Mouse (Mus musculus): ENCODE measurements around the gene Gramd1a. TPM values are rescaled to one million over a fixed set of nuclear protein-coding genes. Genes with fewer than 3 reads are reported as not detected.

Gramd1a gene
- polyA plus RNA-seq, 1 experiment from 2014 or later, result 97.4 TPM

- H3K4me2 ChIP-seq (replicated peaks), result no peak overlapping the region
- WGBS, result 87% methylated on average over 9 of the region's 9 CpGs
- no peak overlapping the region for H3K9ac ChIP-seq
Measured at GRCm38 (mm10) chr7:31086175-31086755, 69.4 kb downstream of the Gramd1a start.

DNA sequence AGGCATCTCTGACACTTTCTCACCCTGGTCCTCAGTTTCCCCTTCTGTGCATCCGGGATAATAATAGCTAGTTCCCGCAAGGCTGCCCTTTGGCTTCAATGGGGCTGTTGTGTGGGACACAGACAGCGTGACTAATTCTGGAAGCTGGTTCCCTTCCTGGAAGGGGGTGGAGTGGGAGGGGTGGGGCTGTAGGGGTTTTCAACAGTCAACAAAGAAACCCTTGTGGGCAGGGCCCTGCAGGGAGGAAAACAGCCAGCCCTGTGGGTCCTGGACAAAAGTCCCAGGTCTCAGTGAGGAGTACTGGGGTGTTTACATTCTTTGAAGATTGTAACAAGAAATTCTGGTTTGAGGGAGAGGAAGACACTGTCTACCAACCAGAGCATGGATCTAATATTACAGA lies 70.5 kb downstream of the Gramd1a start:
- Histone ChIP-seq H3K27ac (peak overlapping the region; percentile 72), H3K4me3 (no peak overlapping the region), H3K4me1 (peaks cover 26% of the 10 kb centered on the region; the same call in 1 of the 2 replicates), H3K36me3 (no peaks in the 10 kb centered on the region), H3K27me3 (no peaks in the 10 kb centered on the region), H3K9ac (no peak overlapping the region), H3K4me2 (replicated peaks) (no peak overlapping the region), H3K9me3 (no peaks in the 10 kb centered on the region)
- ATAC-seq (ENCODE audit: insufficient number of reproducible peaks, insufficient read depth, low FRiP score, low TSS enrichment), result no peak
- 21% methylated on average over 3 of the region's 3 CpGs for WGBS

More at GRCm38 (mm10) chr7:31086175-31086755, 69.4 kb downstream of the Gramd1a start:
- no peak overlapping the region for H3K27ac ChIP-seq
- H3K4me3 ChIP-seq, result no peak overlapping the region
- peaks cover 26% of the 10 kb centered on the region; the same call in 1 of the 2 replicates for H3K4me1 ChIP-seq
- no peak for ATAC-seq (ENCODE audit: insufficient number of reproducible peaks, insufficient read depth, low FRiP score, low TSS enrichment)
- no peaks in the 10 kb centered on the region for H3K36me3 ChIP-seq
- no peaks in the 10 kb centered on the region for H3K9me3 ChIP-seq
- no peaks in the 10 kb centered on the region for H3K27me3 ChIP-seq

GRCm38 (mm10) chr7:31084140-31084539 lies 71.6 kb downstream of the Gramd1a start:
- H3K4me3 ChIP-seq, result no peak overlapping the region
- peaks cover 26% of the 10 kb centered on the region; the same call in 1 of the 2 replicates for H3K4me1 ChIP-seq
- no peaks in the 10 kb centered on the region for H3K9me3 ChIP-seq
- no peak overlapping the region for H3K4me2 ChIP-seq (replicated peaks)
- peak overlapping the region; percentile 70 for H3K27ac ChIP-seq
- H3K27me3 ChIP-seq, result no peaks in the 10 kb centered on the region
- H3K9ac ChIP-seq, result no peak overlapping the region
- WGBS, result 40% methylated on average over 9 of the region's 9 CpGs
- 0 out of 2 replicates have a peak, but pooled peaks have one; percentile 68 for ATAC-seq (ENCODE audit: insufficient number of reproducible peaks, insufficient read depth, low FRiP score, low TSS enrichment)
- H3K36me3 ChIP-seq, result no peaks in the 10 kb centered on the region

GRCm38 (mm10) chr7:31082831-31083588 lies 72.7 kb downstream of the Gramd1a start:
- no peak overlapping the region for H3K4me2 ChIP-seq (replicated peaks)
- H3K36me3 ChIP-seq, result no peaks in the 10 kb centered on the region
- peak overlapping the region; percentile 70; the same call in 1 of the 2 replicates for H3K27ac ChIP-seq
- H3K27me3 ChIP-seq, result no peaks in the 10 kb centered on the region
- H3K4me3 ChIP-seq, result no peak overlapping the region
- 40% methylated on average over 14 of the region's 14 CpGs for WGBS
- H3K9me3 ChIP-seq, result no peaks in the 10 kb centered on the region
- ATAC-seq (ENCODE audit: insufficient number of reproducible peaks, insufficient read depth, low FRiP score, low TSS enrichment), result no peak
- no peak overlapping the region for H3K9ac ChIP-seq
- peaks cover 26% of the 10 kb centered on the region; the same call in 1 of the 2 replicates for H3K4me1 ChIP-seq

GRCm38 (mm10) chr7:31082106-31082505 lies 73.6 kb downstream of the Gramd1a start:
- Histone ChIP-seq H3K4me2 (replicated peaks) (no peak overlapping the region), H3K27me3 (no peaks in the 10 kb centered on the region), H3K9me3 (no peaks in the 10 kb centered on the region), H3K9ac (no peak overlapping the region), H3K4me3 (no peak overlapping the region), H3K27ac (no peak overlapping the region), H3K36me3 (no peaks in the 10 kb centered on the region), H3K4me1 (peaks cover 34% of the 10 kb centered on the region)
- no peak for ATAC-seq (ENCODE audit: insufficient number of reproducible peaks, insufficient read depth, low FRiP score, low TSS enrichment)

GRCm38 (mm10) chr7:31081106-31081505 lies 74.6 kb downstream of the Gramd1a start:
- H3K9me3 ChIP-seq, result no peaks in the 10 kb centered on the region
- H3K4me3 ChIP-seq, result no peak overlapping the region
- H3K27ac ChIP-seq, result no peak overlapping the region
- H3K27me3 ChIP-seq, result no peaks in the 10 kb centered on the region
- peaks cover 40% of the 10 kb centered on the region for H3K4me1 ChIP-seq
- H3K9ac ChIP-seq, result no peak overlapping the region
- WGBS, result 35% methylated on average over 1 of the region's 1 CpGs
- H3K36me3 ChIP-seq, result no peaks in the 10 kb centered on the region
- no peak for ATAC-seq (ENCODE audit: insufficient number of reproducible peaks, insufficient read depth, low FRiP score, low TSS enrichment)
- H3K4me2 ChIP-seq (replicated peaks), result no peak overlapping the region

DNA sequence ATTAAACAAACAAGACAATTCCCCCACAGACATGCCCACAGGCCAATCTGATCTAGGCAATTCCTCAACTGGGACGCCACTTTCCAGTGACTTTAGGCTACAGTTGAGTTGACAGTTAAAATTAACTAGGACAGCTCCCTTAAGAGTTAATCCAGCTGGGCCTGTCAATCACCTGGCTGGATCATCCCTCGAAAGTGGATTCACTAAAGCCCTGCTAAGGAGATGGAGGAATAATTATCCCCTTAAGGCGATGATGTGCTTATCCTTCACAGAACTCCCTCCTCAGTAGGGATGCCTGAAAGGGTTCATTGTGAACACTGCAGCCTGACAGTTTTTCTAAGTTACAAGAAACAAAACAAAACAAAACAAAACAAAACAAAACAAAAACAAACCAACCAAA lies 75.1 kb downstream of the Gramd1a start:
- 29% methylated on average over 3 of the region's 3 CpGs for WGBS
- no peaks in the 10 kb centered on the region for H3K36me3 ChIP-seq
- ATAC-seq (ENCODE audit: insufficient number of reproducible peaks, insufficient read depth, low FRiP score, low TSS enrichment), result no peak

More for the DNA sequence above, 75.1 kb downstream of the Gramd1a start:
- H3K4me2 ChIP-seq (replicated peaks), result no peak overlapping the region
- no peaks in the 10 kb centered on the region for H3K9me3 ChIP-seq
- H3K27me3 ChIP-seq, result no peaks in the 10 kb centered on the region
- no peak overlapping the region for H3K9ac ChIP-seq
- no peak overlapping the region for H3K27ac ChIP-seq
- H3K4me3 ChIP-seq, result no peak overlapping the region
- H3K4me1 ChIP-seq, result peaks cover 40% of the 10 kb centered on the region

Other genes with a start within 250 kb of the Gramd1a start
- 0.26 and 0.29 TPM in 2 replicates for gene Mag, start 241.0 kb downstream of the Gramd1a start, polyA plus RNA-seq (2016; fragmentation: Nextera tagmentation; extraction: Ambion mirVana)
- not detected in 2 replicates for gene Hamp2, start 231.2 kb downstream of the Gramd1a start, polyA plus RNA-seq (2016; fragmentation: Nextera tagmentation; extraction: Ambion mirVana)
- not detected in 2 replicates for gene Hamp, start 211.9 kb downstream of the Gramd1a start, polyA plus RNA-seq (2016; fragmentation: Nextera tagmentation; extraction: Ambion mirVana)
- 31.8 and 32.7 TPM in 2 replicates for gene Usf2, start 199.1 kb downstream of the Gramd1a start, polyA plus RNA-seq (2016; fragmentation: Nextera tagmentation; extraction: Ambion mirVana)
- gene Lsr, start 182.4 kb downstream of the Gramd1a start, polyA plus RNA-seq (2016; fragmentation: Nextera tagmentation; extraction: Ambion mirVana), result 25.6 and 26.2 TPM in 2 replicates
- gene Fam187b, start 182.1 kb downstream of the Gramd1a start, polyA plus RNA-seq (2016; fragmentation: Nextera tagmentation; extraction: Ambion mirVana), result 1.4 and 2.0 TPM in 2 replicates
- gene Fxyd5, start 113.4 kb downstream of the Gramd1a start, polyA plus RNA-seq (2016; fragmentation: Nextera tagmentation; extraction: Ambion mirVana), result 11.0 and 13.6 TPM in 2 replicates
- 26.0 and 36.0 TPM in 2 replicates for gene Fxyd7, start 104.4 kb downstream of the Gramd1a start, polyA plus RNA-seq (2016; fragmentation: Nextera tagmentation; extraction: Ambion mirVana)
- 24.2 and 31.1 TPM in 2 replicates for gene Fxyd1, start 98.7 kb downstream of the Gramd1a start, polyA plus RNA-seq (2016; fragmentation: Nextera tagmentation; extraction: Ambion mirVana)
- 1.5 and 2.0 TPM in 2 replicates for gene Lgi4, start 96.6 kb downstream of the Gramd1a start, polyA plus RNA-seq (2016; fragmentation: Nextera tagmentation; extraction: Ambion mirVana)
- gene Fxyd3, start 79.2 kb downstream of the Gramd1a start, polyA plus RNA-seq (2016; fragmentation: Nextera tagmentation; extraction: Ambion mirVana), result 16.6 and 19.2 TPM in 2 replicates
- gene Hpn, start 40.6 kb downstream of the Gramd1a start, polyA plus RNA-seq (2016; fragmentation: Nextera tagmentation; extraction: Ambion mirVana), result 3.7 and 4.2 TPM in 2 replicates
- 4.5 and 5.1 TPM in 2 replicates for gene Scn1b, start 28.9 kb downstream of the Gramd1a start, polyA plus RNA-seq (2016; fragmentation: Nextera tagmentation; extraction: Ambion mirVana)
- not detected in 2 replicates for gene Scgb2b2, start 134.6 kb upstream of the Gramd1a start, polyA plus RNA-seq (2016; fragmentation: Nextera tagmentation; extraction: Ambion mirVana)
- gene Scgb1b2, start 135.9 kb upstream of the Gramd1a start, polyA plus RNA-seq (2016; fragmentation: Nextera tagmentation; extraction: Ambion mirVana), result not detected in 2 replicates
- gene Scgb2b3, start 206.2 kb upstream of the Gramd1a start, polyA plus RNA-seq (2016; fragmentation: Nextera tagmentation; extraction: Ambion mirVana), result not detected in 2 replicates
- not detected in 2 replicates for gene Scgb1b3, start 219.7 kb upstream of the Gramd1a start, polyA plus RNA-seq (2016; fragmentation: Nextera tagmentation; extraction: Ambion mirVana)

All from embryonic facial prominence, embryonic 12.5 days (tissue).